Mouse (Mus musculus) kidney, embryonic 16.5 days (tissue): ENCODE measurements at regions not wholly inside any gene's neighbourhood (a gene's known extent, or its start where the extent isn't known, plus 50 kb on each side); places are given as distances from the start of the nearest gene placed in this dataset.

ENCODE experiments used
- ATAC-seq: fragments of 200-750 bp; cut with Nextera tagmentation; 2 replicates; pipeline ENCODE4 v1.8.0; 2017; ENCODE audit warnings: moderate TSS enrichment; ENCODE audit not compliant: low FRiP score, low TSS enrichment
- H3K27ac ChIP-seq: fragments of 300-500 bp; sonication (generic); 2 replicates; pipeline ENCODE4 v1.5.1; 2014; ENCODE audit warnings: low read length
- H3K27me3 ChIP-seq: fragments of 300-500 bp; sonication (generic); 2 replicates; pipeline ENCODE4 v1.6.1; 2014; ENCODE audit warnings: low read length, control low read depth, mixed read lengths; ENCODE audit not compliant: insufficient read depth
- H3K36me3 ChIP-seq: fragments of 300-500 bp; sonication (generic); 2 replicates; pipeline ENCODE4 v1.6.1; 2014; ENCODE audit warnings: low read length, control low read depth, mixed read lengths; ENCODE audit not compliant: insufficient read depth
- H3K4me1 ChIP-seq: fragments of 300-500 bp; sonication (generic); 2 replicates; pipeline ENCODE4 v1.6.1; 2014; ENCODE audit warnings: low read length, control low read depth, mixed read lengths; ENCODE audit not compliant: insufficient read depth
- H3K4me2 ChIP-seq: fragments of 300-500 bp; sonication (generic); replicated peaks from 2 replicates; pipeline ENCODE4 v1.6.1; 2014; ENCODE audit warnings: low read depth, low read length
- H3K4me3 ChIP-seq: fragments of 300-500 bp; sonication (generic); 2 replicates; pipeline ENCODE4 v1.5.1; 2014; ENCODE audit warnings: mild to moderate bottlenecking, low read length
- H3K9ac ChIP-seq: fragments of 300-500 bp; sonication (generic); replicated peaks from 2 replicates; pipeline ENCODE4 v1.6.1; 2014; ENCODE audit warnings: low read length
- H3K9me3 ChIP-seq: fragments of 300-500 bp; sonication (generic); 2 replicates; pipeline ENCODE4 v1.6.1; 2016; ENCODE audit warnings: low read length, control low read depth
- WGBS: fragments of 180-500 bp; shearing (Covaris S2); extraction: QIAGEN DNeasy Blood & Tissue Kit; methylation state at CpG from one replicate; pipeline ENCODE4 v1.1.7; 2014; 5-methylcytosine and 5-hydroxymethylcytosine counted together

GRCm38 (mm10) chr15:36937067-36937657, 70.4 kb downstream of the Zfp706 start:
- H3K27ac ChIP-seq = no peak overlapping the region
- no peak overlapping the region for H3K4me3 ChIP-seq
- peaks cover 8% of the 10 kb centered on the region for H3K4me1 ChIP-seq
- no peaks in the 10 kb centered on the region for H3K27me3 ChIP-seq
- no peaks in the 10 kb centered on the region for H3K9me3 ChIP-seq
- no peak for ATAC-seq
- WGBS = 79% methylated on average over 11 of the region's 11 CpGs
- no peaks in the 10 kb centered on the region for H3K36me3 ChIP-seq
- no peak overlapping the region for H3K4me2 ChIP-seq
- no peak overlapping the region for H3K9ac ChIP-seq

- ATAC-seq = no peak
- Histone ChIP-seq H3K9me3 (no peaks in the 10 kb centered on the region), H3K27ac (no peak overlapping the region), H3K4me2 (no peak overlapping the region), H3K27me3 (no peaks in the 10 kb centered on the region), H3K36me3 (no peaks in the 10 kb centered on the region), H3K4me3 (no peak overlapping the region), H3K9ac (no peak overlapping the region), H3K4me1 (peaks cover 8% of the 10 kb centered on the region)
- 78% methylated on average over 3 of the region's 3 CpGs for WGBS
Measured at GRCm38 (mm10) chr15:36934801-36935200, 72.8 kb downstream of the Zfp706 start.

DNA sequence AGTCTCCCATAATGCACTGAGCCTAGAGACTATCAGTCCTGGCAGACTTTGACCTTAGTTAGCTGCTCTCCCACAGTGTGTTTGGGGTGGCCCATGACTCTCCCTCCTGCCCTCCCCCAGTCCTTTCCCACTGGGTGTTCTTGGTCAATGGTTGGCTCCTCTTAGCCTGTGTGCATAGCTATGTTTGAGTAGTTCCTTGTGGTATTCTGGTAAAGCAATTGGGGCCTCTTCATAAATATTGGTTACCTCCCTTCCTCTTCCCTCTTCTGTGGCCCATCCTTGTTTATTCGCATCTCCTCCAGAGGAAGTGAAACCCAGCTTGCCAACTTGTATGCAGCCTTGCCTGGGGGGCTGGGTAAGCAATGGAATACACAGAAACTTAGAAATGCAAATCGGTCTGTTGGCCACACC, 74.0 kb downstream of the Zfp706 start:
- Histone ChIP-seq H3K27me3 (no peaks in the 10 kb centered on the region), H3K27ac (no peak overlapping the region), H3K9ac (no peak overlapping the region), H3K9me3 (no peaks in the 10 kb centered on the region), H3K36me3 (no peaks in the 10 kb centered on the region), H3K4me3 (no peak overlapping the region), H3K4me1 (peaks cover 8% of the 10 kb centered on the region), H3K4me2 (no peak overlapping the region)
- 92% methylated on average over 2 of the region's 2 CpGs for WGBS
- ATAC-seq = no peak

- Histone ChIP-seq H3K27me3 (no peaks in the 10 kb centered on the region), H3K4me1 (no peaks in the 10 kb centered on the region), H3K9me3 (no peaks in the 10 kb centered on the region), H3K27ac (no peak overlapping the region), H3K4me3 (no peak overlapping the region), H3K4me2 (no peak overlapping the region), H3K9ac (no peak overlapping the region), H3K36me3 (no peaks in the 10 kb centered on the region)
- ATAC-seq = no peak
- 69% methylated on average over 2 of the region's 2 CpGs for WGBS
Measured at GRCm38 (mm10) chr15:36931460-36931859, 76.1 kb downstream of the Zfp706 start.

GRCm38 (mm10) chr15:36930433-36930832, 77.1 kb downstream of the Zfp706 start:
- Histone ChIP-seq H3K27me3 (no peaks in the 10 kb centered on the region), H3K4me2 (no peak overlapping the region), H3K27ac (no peak overlapping the region), H3K9ac (no peak overlapping the region), H3K4me1 (no peaks in the 10 kb centered on the region), H3K9me3 (no peaks in the 10 kb centered on the region), H3K4me3 (no peak overlapping the region), H3K36me3 (no peaks in the 10 kb centered on the region)
- ATAC-seq = no peak
- 79% methylated on average over 6 of the region's 6 CpGs for WGBS

GRCm38 (mm10) chr15:36929786-36930185, 77.8 kb downstream of the Zfp706 start:
- Histone ChIP-seq H3K4me3 (no peak overlapping the region), H3K4me1 (no peaks in the 10 kb centered on the region), H3K27me3 (no peaks in the 10 kb centered on the region), H3K27ac (no peak overlapping the region), H3K36me3 (no peaks in the 10 kb centered on the region), H3K9ac (no peak overlapping the region), H3K9me3 (no peaks in the 10 kb centered on the region), H3K4me2 (no peak overlapping the region)
- 72% methylated on average over 2 of the region's 2 CpGs for WGBS
- no peak for ATAC-seq

DNA sequence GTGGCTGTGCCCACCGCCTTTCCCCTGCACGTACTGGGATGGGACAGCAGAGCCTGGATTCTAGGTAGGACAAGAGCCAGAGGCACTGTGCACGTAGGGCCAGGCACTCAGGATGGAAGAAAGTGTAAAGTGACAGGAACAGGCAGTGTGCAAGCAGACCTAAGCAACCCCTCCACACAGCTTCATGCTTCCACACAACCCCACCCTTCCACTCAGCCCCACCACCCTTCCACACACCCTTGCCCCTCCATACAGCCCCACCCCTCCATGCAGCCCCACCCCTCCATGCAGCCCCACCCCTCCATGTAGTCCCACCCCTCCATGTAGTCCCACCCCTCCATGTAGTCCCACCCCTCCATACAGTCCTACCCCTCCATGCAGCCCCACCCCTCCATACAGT, 78.5 kb downstream of the Zfp706 start:
- WGBS = 89% methylated on average over 3 of the region's 3 CpGs
- no peak for ATAC-seq
- H3K4me1 ChIP-seq = 0 out of 2 replicates have a peak, but pooled peaks cover 2% of the 10 kb centered on the region

DNA sequence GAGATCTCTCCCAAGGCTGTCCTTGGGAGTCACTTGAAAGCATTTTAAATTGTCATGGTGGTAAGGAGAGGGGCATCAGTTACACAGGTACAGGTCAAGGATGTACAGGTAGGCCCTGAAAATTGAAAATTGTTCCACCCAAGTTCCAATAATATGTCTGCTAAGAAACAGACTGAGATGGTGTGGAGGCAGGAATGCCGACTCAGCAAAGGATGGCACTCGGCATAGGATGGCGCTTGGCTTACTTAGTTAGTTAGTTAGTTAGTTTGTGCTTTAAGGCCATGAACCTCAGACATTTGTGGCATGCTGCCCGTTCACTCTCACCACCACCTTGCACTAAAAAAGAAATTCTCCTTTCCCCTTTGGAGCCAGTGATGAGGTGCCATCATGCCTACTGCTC, 78.9 kb downstream of the Zfp706 start:
- Histone ChIP-seq H3K4me2 (no peak overlapping the region), H3K9me3 (no peaks in the 10 kb centered on the region), H3K9ac (no peak overlapping the region), H3K27ac (no peak overlapping the region), H3K36me3 (no peaks in the 10 kb centered on the region), H3K4me1 (0 out of 2 replicates have a peak, but pooled peaks cover 2% of the 10 kb centered on the region), H3K4me3 (no peak overlapping the region), H3K27me3 (no peaks in the 10 kb centered on the region)
- ATAC-seq = no peak
- WGBS = 95% methylated on average over 4 of the region's 4 CpGs

More for the DNA sequence above, 78.5 kb downstream of the Zfp706 start:
- Histone ChIP-seq H3K27me3 (no peaks in the 10 kb centered on the region), H3K9me3 (no peaks in the 10 kb centered on the region), H3K36me3 (no peaks in the 10 kb centered on the region), H3K4me3 (no peak overlapping the region), H3K4me2 (no peak overlapping the region), H3K9ac (no peak overlapping the region), H3K27ac (no peak overlapping the region)

DNA sequence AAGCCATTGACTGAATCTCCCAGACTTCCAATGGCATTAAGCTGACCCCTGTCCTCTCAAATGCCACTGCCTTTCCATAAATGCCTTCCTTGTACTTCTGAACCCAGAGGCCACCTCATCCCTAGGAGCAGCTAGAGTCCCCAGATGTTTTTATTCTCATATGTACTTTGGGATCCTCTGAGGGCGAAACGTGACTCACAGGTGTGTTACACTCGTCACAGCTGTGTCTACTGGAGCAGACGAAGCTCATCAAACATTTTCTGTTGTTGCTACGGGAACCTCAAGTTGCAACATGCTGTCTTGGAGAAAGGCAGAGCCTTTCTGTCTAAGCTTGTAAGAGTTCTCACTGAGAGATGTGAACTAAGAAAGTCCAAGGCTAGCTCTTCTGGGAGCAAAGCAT, 80.1 kb downstream of the Zfp706 start:
- WGBS = 68% methylated on average over 5 of the region's 5 CpGs

DNA sequence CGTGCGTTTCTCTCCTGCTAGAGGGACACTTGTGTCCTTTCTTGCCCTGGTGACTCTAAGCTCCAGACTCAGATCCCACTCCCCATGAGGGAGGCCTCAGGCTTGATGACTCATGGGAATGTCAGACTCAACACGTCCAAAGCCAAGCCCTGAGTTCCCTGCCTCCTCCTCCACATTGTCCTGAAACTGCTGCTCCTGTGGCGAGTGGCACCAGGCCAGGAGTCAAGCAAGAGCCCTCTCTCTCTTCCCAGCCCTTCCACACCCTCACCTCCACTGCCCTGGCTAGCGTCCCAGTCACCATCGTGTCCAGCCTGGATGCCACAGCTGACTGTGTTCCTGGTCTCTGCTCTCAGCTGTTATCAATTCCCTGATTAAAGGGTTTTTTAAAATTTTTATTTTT, 83.4 kb downstream of the Zfp706 start:
- 53% methylated on average over 6 of the region's 6 CpGs for WGBS
- Histone ChIP-seq H3K9ac (no peak overlapping the region), H3K9me3 (no peaks in the 10 kb centered on the region), H3K27me3 (no peaks in the 10 kb centered on the region), H3K4me2 (no peak overlapping the region), H3K27ac (no peak overlapping the region), H3K4me1 (0 out of 2 replicates have a peak, but pooled peaks cover 2% of the 10 kb centered on the region), H3K36me3 (no peaks in the 10 kb centered on the region), H3K4me3 (no peak overlapping the region)
- no peak for ATAC-seq

More for the DNA sequence above, 80.1 kb downstream of the Zfp706 start:
- Histone ChIP-seq H3K4me2 (no peak overlapping the region), H3K9ac (no peak overlapping the region), H3K36me3 (no peaks in the 10 kb centered on the region), H3K27ac (no peak overlapping the region), H3K4me3 (no peak overlapping the region), H3K9me3 (no peaks in the 10 kb centered on the region), H3K4me1 (0 out of 2 replicates have a peak, but pooled peaks cover 2% of the 10 kb centered on the region), H3K27me3 (no peaks in the 10 kb centered on the region)
- no peak for ATAC-seq
